In genomic region chr7:45216442-45217183, GRCm38 (mm10) we compare ENCODE assay signal across 8 mouse cellular contexts. TPM values are rescaled to one million over a fixed set of nuclear protein-coding genes. Genes with fewer than 3 reads are reported as not detected.
DNase-seq lines count a peak whose midpoint lies in the region; ATAC-seq lines count a peak whose summit lies in the region.

No protein-coding gene starts in this region.

- peak overlapping the region; percentile 95 for H3K9ac ChIP-seq in kidney, embryonic 14.5 days (ENCODE audit: low read depth, low read length)
- H3K9ac ChIP-seq in stomach, embryonic 15.5 days, result peak overlapping the region; percentile 82

- peak overlapping the region; percentile 78 for H3K4me3 ChIP-seq in kidney, embryonic 14.5 days (ENCODE audit: low read length)
- peak overlapping the region; percentile 83 for H3K4me3 ChIP-seq in stomach, embryonic 15.5 days (replicated peaks)

- peak overlapping the region; percentile 96 for H3K27ac ChIP-seq in kidney, embryonic 14.5 days (ENCODE audit: low read depth, low read length)
- H3K27ac ChIP-seq in stomach, embryonic 15.5 days, result peak overlapping the region; percentile 94

- ATAC-seq in kidney, embryonic 14.5 days (ENCODE audit: low FRiP score, low TSS enrichment), result peak; percentile 90
- peak; percentile 80 for ATAC-seq in stomach, embryonic 15.5 days (ENCODE audit: insufficient read depth, low FRiP score, low read depth)

- peak; percentile 52 to 72 for DNase-seq in adrenal gland, adult (ENCODE audit: inconsistent age in 2 of 2, low spot score in 1 of 2)
- DNase-seq in adrenal gland, adult 8-10 months, result no peak
- DNase-seq in adrenal gland, postnatal 36 days, result peak; percentile 64 to 82
- DNase-seq in gastrocnemius, postnatal 25 days, result peak; percentile 49
- DNase-seq in lung, postnatal 10 days, result peak; percentile 88
- no peak for DNase-seq in right cerebral cortex, postnatal 25 days

- peaks cover 21% of the 10 kb centered on the region for H3K4me1 ChIP-seq in kidney, embryonic 14.5 days (ENCODE audit: control insufficient read depth, insufficient read depth, low read length)
- peaks cover 19% of the 10 kb centered on the region for H3K4me1 ChIP-seq in stomach, embryonic 15.5 days

- peak overlapping the region; percentile 79 for H3K4me2 ChIP-seq in kidney, embryonic 14.5 days (replicated peaks; ENCODE audit: low read depth, low read length)
- peak overlapping the region; percentile 60 for H3K4me2 ChIP-seq in stomach, embryonic 15.5 days

- peaks cover 47% of the 10 kb centered on the region for H3K36me3 ChIP-seq in kidney, embryonic 14.5 days (ENCODE audit: control insufficient read depth, insufficient read depth, low read length)
- peaks cover 29% of the 10 kb centered on the region for H3K36me3 ChIP-seq in stomach, embryonic 15.5 days

- no peaks in the 10 kb centered on the region for H3K9me3 ChIP-seq in kidney, embryonic 14.5 days (ENCODE audit: control insufficient read depth, low read length)
- no peaks in the 10 kb centered on the region for H3K9me3 ChIP-seq in stomach, embryonic 15.5 days

- WGBS in kidney, embryonic 14.5 days, result 0% methylated on average over 13 of the region's 13 CpGs
- WGBS in stomach, embryonic 15.5 days, result under 1% methylated on average over 13 of the region's 13 CpGs

- peaks cover 8% of the 10 kb centered on the region; the same call in 1 of the 2 replicates for H3K27me3 ChIP-seq in kidney, embryonic 14.5 days (ENCODE audit: control insufficient read depth, insufficient read depth, low read length)
- H3K27me3 ChIP-seq in stomach, embryonic 15.5 days (replicated peaks), result peaks cover 9% of the 10 kb centered on the region

RNA-seq across cellular contexts. Expression of gene Tead2, which starts 1.1 kb away (rescaled TPM):
- 10 to 100 TPM; 10.7 to 14.1 (median 12.0) TPM for total RNA-seq in adrenal gland, adult 8-10 months (2022)
- 10 to 100 TPM; 10.6 to 15.3 TPM for total RNA-seq in adrenal gland, postnatal 36 days (2021)
- total RNA-seq in gastrocnemius, postnatal 25 days (2021), result 1 to 10 TPM; 2.5 to 2.8 TPM
- polyA plus RNA-seq in kidney, embryonic 14.5 days (2014; fragmentation: Nextera tagmentation; extraction: Ambion mirVana), result 206 and 234 TPM in 2 replicates
- 123 and 141 TPM in 2 replicates for polyA plus RNA-seq in stomach, embryonic 15.5 days (2015; fragmentation: Nextera tagmentation; extraction: Ambion mirVana)

RNA-seq across cellular contexts. Expression of gene Dkkl1, which starts 4.7 kb away (rescaled TPM):
- total RNA-seq in adrenal gland, adult 8-10 months (2022), result not detected
- total RNA-seq in adrenal gland, postnatal 36 days (2021), result not detected
- total RNA-seq in gastrocnemius, postnatal 25 days (2021), result not detected
- polyA plus RNA-seq in kidney, embryonic 14.5 days (2014; fragmentation: Nextera tagmentation; extraction: Ambion mirVana), result 0.44 and 1.1 TPM in 2 replicates
- 1.1 and 1.4 TPM in 2 replicates for polyA plus RNA-seq in stomach, embryonic 15.5 days (2015; fragmentation: Nextera tagmentation; extraction: Ambion mirVana)

RNA-seq across cellular contexts. Expression of gene Ccdc155, which starts 11.9 kb away (rescaled TPM):
- total RNA-seq in adrenal gland, adult 8-10 months (2022), result 1 to 10 TPM in 1 of 4 experiments, under 1 TPM in 3; 0.12 to 1.2 (median 0.29) TPM
- not detected for total RNA-seq in adrenal gland, postnatal 36 days (2021)
- total RNA-seq in gastrocnemius, postnatal 25 days (2021), result under 1 TPM; 0.19 to 0.23 TPM
- polyA plus RNA-seq in kidney, embryonic 14.5 days (2014; fragmentation: Nextera tagmentation; extraction: Ambion mirVana), result 0.93 and 1.1 TPM in 2 replicates
- polyA plus RNA-seq in stomach, embryonic 15.5 days (2015; fragmentation: Nextera tagmentation; extraction: Ambion mirVana), result 0.55 and 0.64 TPM in 2 replicates

RNA-seq across cellular contexts. Expression of gene Cd37, which starts 22.3 kb away (rescaled TPM):
- total RNA-seq in adrenal gland, adult 8-10 months (2022), result 10 to 100 TPM in 1 of 4 experiments, 1 to 10 TPM in 3; 4.9 to 11.2 (median 7.0) TPM
- 1 to 10 TPM; 2.2 to 4.1 TPM for total RNA-seq in adrenal gland, postnatal 36 days (2021)
- total RNA-seq in gastrocnemius, postnatal 25 days (2021), result 1 to 10 TPM; 1.3 to 2.0 TPM
- polyA plus RNA-seq in kidney, embryonic 14.5 days (2014; fragmentation: Nextera tagmentation; extraction: Ambion mirVana), result 0.60 and 1.2 TPM in 2 replicates
- polyA plus RNA-seq in stomach, embryonic 15.5 days (2015; fragmentation: Nextera tagmentation; extraction: Ambion mirVana), result 4.2 and 7.1 TPM in 2 replicates

RNA-seq across cellular contexts. Expression of gene Slc6a16, which starts 24.3 kb away (rescaled TPM):
- under 1 TPM in 1 of 4 experiments, not detected in 3; 0.37 TPM for total RNA-seq in adrenal gland, adult 8-10 months (2022)
- not detected for total RNA-seq in adrenal gland, postnatal 36 days (2021)
- total RNA-seq in gastrocnemius, postnatal 25 days (2021), result not detected
- 0.18 and 0.20 TPM in 2 replicates for polyA plus RNA-seq in kidney, embryonic 14.5 days (2014; fragmentation: Nextera tagmentation; extraction: Ambion mirVana)
- polyA plus RNA-seq in stomach, embryonic 15.5 days (2015; fragmentation: Nextera tagmentation; extraction: Ambion mirVana), result not detected in 2 replicates

Comparison
In these comparisons a context has a peak if more than half of its experiments do, and no peak if none do; other contexts are left out.
1. DNase-seq: peak in adrenal gland, adult (2 of 2), adrenal gland, postnatal 36 days (2 of 2), gastrocnemius, postnatal 25 days (single experiment) and lung, postnatal 10 days (single experiment); none in adrenal gland, adult 8-10 months (single experiment) and right cerebral cortex, postnatal 25 days (single experiment).